17 mouse cellular contexts compared by ENCODE assay signal in genomic region chr9:41114367-41114766, GRCm38 (mm10).
"Had no signal": no experiment of that assay in that cellular context is flagged by ENCODE, and none has a peak within 500 bp of the region (broad histone marks: within the 10 kb centered on the region; RNA-seq: fewer than 3 reads in every experiment).

No protein-coding gene starts in this region.

- H3K36me3 ChIP-seq: neural tube, embryonic 12.5 days; neural tube, embryonic 13.5 days; neural tube, embryonic 15.5 days; stomach, embryonic 15.5 days had no signal

- H3K9me3 ChIP-seq: neural tube, embryonic 12.5 days; neural tube, embryonic 13.5 days; neural tube, embryonic 15.5 days; stomach, embryonic 15.5 days had no signal

- H3K4me1 ChIP-seq: stomach, embryonic 15.5 days had no signal

- H3K4me3 ChIP-seq: neural tube, embryonic 12.5 days; neural tube, embryonic 13.5 days; neural tube, embryonic 15.5 days; stomach, embryonic 15.5 days had no signal

- H3K4me2 ChIP-seq: neural tube, embryonic 12.5 days; neural tube, embryonic 13.5 days; neural tube, embryonic 15.5 days; stomach, embryonic 15.5 days had no signal

- H3K27ac ChIP-seq: neural tube, embryonic 12.5 days; neural tube, embryonic 13.5 days; neural tube, embryonic 15.5 days; stomach, embryonic 15.5 days; stomach, postnatal 0 days had no signal

- H3K9ac ChIP-seq: neural tube, embryonic 12.5 days; neural tube, embryonic 13.5 days; neural tube, embryonic 15.5 days; stomach, embryonic 15.5 days had no signal

- DNase-seq: retina, postnatal 1 day; right cerebral cortex, adult 18-20 months; right cerebral cortex, postnatal 14 days; right cerebral cortex, postnatal 25 days; right cerebral cortex, postnatal 4 days; spleen, adult 18-20 months; thymus, adult 18-20 months; thymus, adult 2 months; thymus, postnatal 14 days; thymus, postnatal 25 days; thymus, postnatal 36 days; thymus, postnatal 4 days had no signal

- H3K27me3 ChIP-seq: neural tube, embryonic 12.5 days; neural tube, embryonic 15.5 days; stomach, embryonic 15.5 days had no signal
